Mouse (Mus musculus): ENCODE results near the gene Ppp3ca.

DNA sequence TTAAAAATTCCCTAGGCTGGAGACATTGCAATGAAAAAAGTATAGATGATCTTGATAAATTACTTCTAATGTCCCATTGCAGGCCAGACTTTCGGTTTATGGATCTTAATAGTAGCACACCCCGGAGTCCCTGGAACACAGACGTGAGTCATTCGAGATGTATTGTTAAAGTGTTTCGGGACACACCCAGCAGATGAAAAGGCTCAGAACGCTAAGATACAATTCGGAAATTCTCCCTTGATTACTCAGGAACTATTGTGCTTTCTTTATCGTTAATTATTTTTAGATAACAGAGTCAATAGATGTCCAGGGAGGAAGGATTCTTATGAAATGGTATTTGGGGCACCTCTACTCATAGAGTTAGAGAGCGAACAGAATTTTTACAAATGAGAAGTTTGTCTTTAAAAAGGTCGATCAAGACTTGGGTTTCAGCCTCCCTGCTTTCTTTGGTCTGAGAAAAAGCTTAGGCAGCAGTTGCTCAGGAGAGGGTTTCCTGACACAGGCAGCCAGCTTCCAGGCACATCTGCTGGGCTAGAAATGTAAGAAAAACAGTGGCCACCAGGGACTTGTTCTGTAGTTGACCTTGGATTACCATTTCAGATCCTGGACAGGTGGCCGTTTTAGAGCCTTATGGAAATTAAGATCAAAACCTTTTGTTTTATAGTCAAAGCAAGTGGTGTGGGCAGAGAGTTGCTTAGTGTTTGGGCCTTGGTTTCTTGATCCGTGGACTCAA, 34.8 kb downstream of the Ppp3ca start:
- TF ChIP-seq CTCF (IDR thresholded peaks at IDR 0.05; ENCODE audit: control insufficient read depth, insufficient read depth, insufficient read length) (no peak), USF1 (IDR thresholded peaks at IDR 0.05; ENCODE audit: low read depth) (no peak), MYOG (IDR thresholded peaks at IDR 0.05; ENCODE audit: control insufficient read depth, extremely low read depth, insufficient read length) (no peak), MAX (IDR thresholded peaks at IDR 0.05) (no peak)
